Mouse (Mus musculus): ENCODE results near the gene Ift74. TPM values are rescaled to one million over a fixed set of nuclear protein-coding genes. Genes with fewer than 3 reads are reported as not detected.
"Not testable (repeated sequence)": the region's sequence is repeated elsewhere in the genome, so short reads cannot be mapped to it uniquely, and the experiment has no call there.

Gene Ift74
- polyA plus RNA-seq, 1 experiment: 7.7 TPM

- Histone ChIP-seq H3K79me2 (ENCODE audit: control insufficient read depth, insufficient read depth) (no peaks in the 10 kb centered on the region), H3K36me3 (ENCODE audit: control insufficient read depth, insufficient read depth) (peaks cover 28% of the 10 kb centered on the region), H3K27me3 (ENCODE audit: control insufficient read depth, insufficient read depth, insufficient read length) (no peaks in the 10 kb centered on the region), H3K4me3 (no peak overlapping the region), H3ac (ENCODE audit: control insufficient read depth, insufficient read length) (no peak overlapping the region), H3K4me2 (ENCODE audit: low read depth) (no peak overlapping the region)
- no peak for TF ChIP-seq MYOD1 (IDR thresholded peaks at IDR 0.05; ENCODE audit: control insufficient read depth in 1 of 3, insufficient read length in 2 of 3, low read depth in 2 of 3)
- TF ChIP-seq POLR2A (IDR thresholded peaks at IDR 0.05; ENCODE audit: insufficient read length, low read depth): no peak
- no peak for TF ChIP-seq CEBPB (IDR thresholded peaks at IDR 0.05; ENCODE audit: insufficient read depth, poor library complexity, severe bottlenecking)
- no peak for TF ChIP-seq REST (IDR thresholded peaks at IDR 0.05; ENCODE audit: insufficient read depth, insufficient read length)
- no peak for TF ChIP-seq MAX (IDR thresholded peaks at IDR 0.05; ENCODE audit: low read depth)
- no peak for TF ChIP-seq MYOG (IDR thresholded peaks at IDR 0.05; ENCODE audit: control insufficient read depth in 1 of 3, insufficient read depth in 1 of 3, insufficient read length in 2 of 3, low read depth in 2 of 3)
- no peak for TF ChIP-seq TCF12 (IDR thresholded peaks at IDR 0.05; ENCODE audit: insufficient read depth, poor library complexity, severe bottlenecking)
- no peak for TF ChIP-seq TCF3 (IDR thresholded peaks at IDR 0.05; ENCODE audit: insufficient read length, low read depth)
- TF ChIP-seq POLR2AphosphoS2 (IDR thresholded peaks at IDR 0.05; ENCODE audit: insufficient read length, low read depth): no peak
- no peak for TF ChIP-seq USF1 (IDR thresholded peaks at IDR 0.05; ENCODE audit: low read depth)
- TF ChIP-seq SRF (IDR thresholded peaks at IDR 0.05; ENCODE audit: control insufficient read depth, insufficient read length, low read depth): no peak
- no peak for TF ChIP-seq E2F4 (IDR thresholded peaks at IDR 0.05; ENCODE audit: insufficient read depth)
Measured at GRCm38 (mm10) chr4:94682029-94682428, 67.7 kb downstream of the Ift74 start.

- peaks cover 40% of the 10 kb centered on the region for H3K36me3 ChIP-seq (ENCODE audit: control insufficient read depth, insufficient read depth)
- no peaks in the 10 kb centered on the region for H3K27me3 ChIP-seq (ENCODE audit: control insufficient read depth, insufficient read depth, insufficient read length)
- no peak overlapping the region for H3ac ChIP-seq (ENCODE audit: control insufficient read depth, insufficient read length)
- H3K4me2 ChIP-seq (ENCODE audit: low read depth): no peak overlapping the region
- no peaks in the 10 kb centered on the region for H3K79me2 ChIP-seq (ENCODE audit: control insufficient read depth, insufficient read depth)
- H3K4me3 ChIP-seq: no peak overlapping the region
- no peak for TF ChIP-seq E2F4 (IDR thresholded peaks at IDR 0.05; ENCODE audit: insufficient read depth)
- TF ChIP-seq POLR2AphosphoS2 (IDR thresholded peaks at IDR 0.05; ENCODE audit: insufficient read length, low read depth): no peak
- no peak for TF ChIP-seq MAX (IDR thresholded peaks at IDR 0.05; ENCODE audit: low read depth)
Measured at GRCm38 (mm10) chr4:94683305-94683704, 69.0 kb downstream of the Ift74 start.

GRCm38 (mm10) chr4:94689804-94690203 is 75.5 kb downstream of the Ift74 start:
- H3K4me2 ChIP-seq (ENCODE audit: low read depth); H3ac ChIP-seq (ENCODE audit: control insufficient read depth, insufficient read length); H3K4me3 ChIP-seq; H3K27me3 ChIP-seq (ENCODE audit: control insufficient read depth, insufficient read depth, insufficient read length); H3K79me2 ChIP-seq (ENCODE audit: control insufficient read depth, insufficient read depth): not testable (repeated sequence)
- H3K36me3 ChIP-seq (ENCODE audit: control insufficient read depth, insufficient read depth): peaks cover 25% of the 10 kb centered on the region

GRCm38 (mm10) chr4:94691078-94691477 is 76.8 kb downstream of the Ift74 start:
- no peak for TF ChIP-seq REST (IDR thresholded peaks at IDR 0.05; ENCODE audit: insufficient read depth, insufficient read length)
- TF ChIP-seq CEBPB (IDR thresholded peaks at IDR 0.05; ENCODE audit: insufficient read depth, poor library complexity, severe bottlenecking): no peak
- no peak for TF ChIP-seq TCF3 (IDR thresholded peaks at IDR 0.05; ENCODE audit: insufficient read length, low read depth)
- TF ChIP-seq POLR2AphosphoS2 (IDR thresholded peaks at IDR 0.05; ENCODE audit: insufficient read length, low read depth): no peak
- no peak for TF ChIP-seq MYOD1 (IDR thresholded peaks at IDR 0.05; ENCODE audit: control insufficient read depth in 1 of 3, insufficient read length in 2 of 3, low read depth in 2 of 3)
- no peak for TF ChIP-seq TCF12 (IDR thresholded peaks at IDR 0.05; ENCODE audit: insufficient read depth, poor library complexity, severe bottlenecking)
- TF ChIP-seq POLR2A (IDR thresholded peaks at IDR 0.05; ENCODE audit: insufficient read length, low read depth): no peak
- no peak for TF ChIP-seq MAX (IDR thresholded peaks at IDR 0.05; ENCODE audit: low read depth)
- no peak for TF ChIP-seq USF1 (IDR thresholded peaks at IDR 0.05; ENCODE audit: low read depth)
- TF ChIP-seq SRF (IDR thresholded peaks at IDR 0.05; ENCODE audit: control insufficient read depth, insufficient read length, low read depth): no peak
- TF ChIP-seq MYOG (IDR thresholded peaks at IDR 0.05; ENCODE audit: control insufficient read depth in 1 of 3, insufficient read depth in 1 of 3, insufficient read length in 2 of 3, low read depth in 2 of 3): no peak
- TF ChIP-seq E2F4 (IDR thresholded peaks at IDR 0.05; ENCODE audit: insufficient read depth): no peak
- H3K27me3 ChIP-seq (ENCODE audit: control insufficient read depth, insufficient read depth, insufficient read length): no peaks in the 10 kb centered on the region

GRCm38 (mm10) chr4:94692175-94692574 is 77.9 kb downstream of the Ift74 start:
- no peak overlapping the region for H3K4me3 ChIP-seq
- TF ChIP-seq REST (IDR thresholded peaks at IDR 0.05; ENCODE audit: insufficient read depth, insufficient read length) (no peak), POLR2AphosphoS2 (IDR thresholded peaks at IDR 0.05; ENCODE audit: insufficient read length, low read depth) (no peak), E2F4 (IDR thresholded peaks at IDR 0.05; ENCODE audit: insufficient read depth) (no peak), POLR2A (IDR thresholded peaks at IDR 0.05; ENCODE audit: insufficient read length, low read depth) (no peak), MYOD1 (IDR thresholded peaks at IDR 0.05; ENCODE audit: control insufficient read depth in 1 of 3, insufficient read length in 2 of 3, low read depth in 2 of 3) (no peak), MYOG (IDR thresholded peaks at IDR 0.05; ENCODE audit: control insufficient read depth in 1 of 3, insufficient read depth in 1 of 3, insufficient read length in 2 of 3, low read depth in 2 of 3) (no peak), USF1 (IDR thresholded peaks at IDR 0.05; ENCODE audit: low read depth) (no peak), MAX (IDR thresholded peaks at IDR 0.05; ENCODE audit: low read depth) (no peak), TCF12 (IDR thresholded peaks at IDR 0.05; ENCODE audit: insufficient read depth, poor library complexity, severe bottlenecking) (no peak)
- H3K36me3 ChIP-seq (ENCODE audit: control insufficient read depth, insufficient read depth): peaks cover 17% of the 10 kb centered on the region
- no peak overlapping the region for H3ac ChIP-seq (ENCODE audit: control insufficient read depth, insufficient read length)
- H3K4me2 ChIP-seq (ENCODE audit: low read depth): no peak overlapping the region
- no peaks in the 10 kb centered on the region for H3K27me3 ChIP-seq (ENCODE audit: control insufficient read depth, insufficient read depth, insufficient read length)
- H3K79me2 ChIP-seq (ENCODE audit: control insufficient read depth, insufficient read depth): no peaks in the 10 kb centered on the region

More at GRCm38 (mm10) chr4:94691078-94691477, 76.8 kb downstream of the Ift74 start:
- Histone ChIP-seq H3K36me3 (ENCODE audit: control insufficient read depth, insufficient read depth) (peaks cover 23% of the 10 kb centered on the region), H3K4me2 (ENCODE audit: low read depth) (no peak overlapping the region), H3K4me3 (no peak overlapping the region), H3K79me2 (ENCODE audit: control insufficient read depth, insufficient read depth) (no peaks in the 10 kb centered on the region), H3ac (ENCODE audit: control insufficient read depth, insufficient read length) (no peak overlapping the region)
